Mouse (Mus musculus) ES-CJ7 (cell line): Measurements from ENCODE around the gene Cdkal1.
A peak's percentile ranks its signal among the peaks of the same experiment; 100 is the strongest.

Experiments used
- DNase-seq: peaks from one replicate; pipeline ENCODE4 v3.0.0; 2011; ENCODE audit warnings: low read depth, low spot score

Gene Cdkal1

DNA sequence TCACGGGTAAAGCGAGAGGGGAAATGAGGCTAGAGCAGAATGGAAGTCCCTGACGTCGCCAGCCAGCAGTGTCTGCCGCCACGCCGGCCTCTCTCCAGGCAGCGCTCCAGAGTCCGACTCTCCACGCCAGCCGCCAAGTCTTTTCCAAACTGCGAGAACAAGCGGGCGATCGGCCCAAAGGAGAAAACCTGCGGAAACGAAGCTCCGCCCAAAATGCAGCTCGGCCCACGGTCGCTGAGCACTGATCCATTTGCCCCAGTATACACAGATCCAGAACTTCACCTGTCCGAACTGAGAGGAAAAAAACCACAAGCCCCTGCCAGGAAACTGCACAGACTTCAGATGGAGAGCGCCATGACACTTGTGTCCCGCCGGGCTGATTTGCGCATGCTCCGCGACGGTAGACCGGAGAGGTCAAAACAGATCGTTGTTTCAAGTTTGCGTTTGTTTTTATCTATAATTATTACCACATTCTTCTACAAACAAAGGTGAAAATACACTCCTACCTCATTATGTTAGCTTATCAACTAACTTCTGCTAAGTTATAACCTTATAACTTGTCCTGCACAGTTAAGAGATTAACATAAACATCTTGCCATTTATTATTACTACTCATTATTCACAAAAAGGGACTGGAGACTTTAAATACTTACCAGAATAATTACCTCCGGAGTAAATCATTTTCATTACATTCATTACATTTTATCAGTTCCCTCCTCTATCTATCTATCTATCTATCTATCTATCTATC is at the start of gene Cdkal1:
TSS of gene Cdkal1 (minus strand) at position 394 of the 751 bp plus-strand sequence.
- DNase-seq: peak; percentile 90

DNA sequence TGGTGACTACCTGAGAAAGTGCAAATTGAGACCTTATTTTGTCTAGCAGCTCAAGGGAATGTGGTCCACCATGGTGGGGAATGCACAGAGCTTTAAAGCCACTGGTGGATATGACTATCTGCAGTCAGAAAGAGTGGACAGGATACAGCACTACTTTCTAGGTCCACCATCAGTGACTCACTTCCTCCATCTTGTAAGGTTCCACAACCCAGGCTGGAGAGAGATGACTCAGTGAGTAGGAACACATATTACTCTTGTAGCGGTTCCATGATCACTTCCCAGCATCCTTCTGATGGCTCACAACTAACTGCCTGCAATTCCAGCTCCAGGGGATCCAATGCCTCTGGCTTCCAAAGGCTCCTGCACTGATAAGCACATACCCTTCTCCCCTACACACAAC is 47.9 kb upstream of the Cdkal1 start:
- DNase-seq: no peak

DNA sequence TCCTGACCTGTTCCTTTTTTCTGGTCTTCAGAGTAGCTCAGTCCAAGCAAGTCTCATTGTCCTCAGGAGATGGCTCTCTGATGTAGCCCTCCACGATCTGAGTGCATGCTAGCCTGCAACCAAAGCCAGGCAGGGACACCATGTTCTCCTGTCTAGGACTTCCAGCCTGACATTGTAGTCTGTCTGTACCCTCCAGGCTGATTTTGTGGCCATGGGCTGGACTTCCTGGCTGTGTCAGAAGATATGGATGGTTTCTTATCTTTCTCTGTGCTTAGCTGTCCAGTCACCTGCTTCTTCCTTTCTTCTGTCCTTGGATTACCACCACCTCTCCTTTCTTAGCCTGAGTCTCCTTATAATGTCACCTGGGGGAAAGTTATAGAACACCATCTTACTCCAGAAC is 47.2 kb upstream of the Cdkal1 start:
- DNase-seq: no peak

DNA sequence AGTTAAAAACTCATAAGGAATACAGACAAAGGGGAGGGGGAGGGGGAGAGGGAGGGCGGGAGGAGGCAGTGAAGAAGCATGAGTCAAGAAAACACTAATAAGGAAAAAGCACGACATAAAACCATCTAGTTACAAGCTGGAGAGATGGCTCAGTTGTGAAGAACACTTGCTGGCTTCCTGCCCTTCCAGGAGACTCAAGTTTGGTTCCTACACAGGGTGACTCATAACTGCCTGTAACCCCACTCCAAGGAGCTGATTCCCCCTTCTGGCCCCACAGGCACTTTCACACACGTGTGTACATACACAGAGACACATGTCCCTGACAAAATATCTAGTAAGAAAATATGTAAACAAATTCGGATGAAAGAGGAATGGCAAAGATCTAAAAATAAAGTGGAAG is 46.2 kb upstream of the Cdkal1 start:
- DNase-seq: no peak

DNA sequence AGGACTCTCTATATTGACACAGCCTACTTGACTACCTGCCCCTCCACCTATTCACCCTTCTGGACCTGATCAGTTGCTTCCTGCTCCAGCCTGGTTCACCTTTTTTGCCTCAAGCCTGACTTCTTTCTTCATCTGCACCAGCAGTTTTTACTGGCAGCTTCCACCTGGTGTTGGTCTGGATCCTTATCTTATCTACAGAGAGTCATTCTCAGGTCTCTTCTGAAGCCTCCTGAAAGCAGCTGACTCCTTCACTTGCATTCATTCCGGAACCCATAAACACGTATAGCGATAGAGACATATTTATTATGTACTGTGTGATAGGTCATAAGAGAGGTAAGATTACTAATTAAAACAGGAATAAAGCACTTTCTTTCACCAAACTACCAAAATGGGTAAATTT is 11.3 kb upstream of the Cdkal1 start:
- DNase-seq: no peak

DNA sequence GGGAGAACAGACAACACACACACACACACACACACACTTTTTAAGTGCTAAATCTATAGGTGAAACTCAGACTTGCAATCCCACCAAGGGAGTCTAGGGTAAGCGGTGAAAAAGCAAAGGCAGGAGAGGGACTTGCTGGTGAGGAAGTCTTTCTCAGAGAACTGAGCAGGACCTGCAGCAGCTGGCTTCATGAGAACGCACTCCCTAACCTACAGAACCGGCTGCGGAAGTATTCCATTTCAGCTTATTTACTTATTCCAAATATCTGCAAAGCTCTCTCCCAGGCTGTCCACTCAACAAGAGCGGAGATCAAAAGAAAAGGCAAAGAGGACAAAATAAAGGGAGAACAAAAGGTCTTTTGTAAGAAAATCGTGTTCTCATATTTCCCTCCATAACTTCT is 8.9 kb upstream of the Cdkal1 start:
- no peak for DNase-seq

DNA sequence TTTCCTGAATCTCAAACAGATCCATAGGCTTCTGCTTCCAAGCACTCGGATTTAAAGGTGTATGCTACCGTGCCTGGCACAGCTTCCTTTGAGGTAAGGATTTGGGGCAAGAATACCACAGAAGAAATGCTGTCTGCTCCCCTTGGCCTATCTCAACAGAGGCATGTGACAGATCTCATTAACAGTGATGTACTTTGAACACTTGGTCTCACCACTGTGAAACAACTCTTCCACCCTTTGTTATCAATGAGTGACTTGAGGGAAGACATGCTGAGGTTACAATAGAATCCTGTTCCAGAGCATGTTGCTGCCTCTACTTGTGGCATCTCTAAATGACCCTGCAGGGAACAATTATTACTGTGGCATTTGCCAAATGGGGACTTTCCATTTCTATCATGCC is 4.6 kb upstream of the Cdkal1 start:
- DNase-seq: no peak

DNA sequence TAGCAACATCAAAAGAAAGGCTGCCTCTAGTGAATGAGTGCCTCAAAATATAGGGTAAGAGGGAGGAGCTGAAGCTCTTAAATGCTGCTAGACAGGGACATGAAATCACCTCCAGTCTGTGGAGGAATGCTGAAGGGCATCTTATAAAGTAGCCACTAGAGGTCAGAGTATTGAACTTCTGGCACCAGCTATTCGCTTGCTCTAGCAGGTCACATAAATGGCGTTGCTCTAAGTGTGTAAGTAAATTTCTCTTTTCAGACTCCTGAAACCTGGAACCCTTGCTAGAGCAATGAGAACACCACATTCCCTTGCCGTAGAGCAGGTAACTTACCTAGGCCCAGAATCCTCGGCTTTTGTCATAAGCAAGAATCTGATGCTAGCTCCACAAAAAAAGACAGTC is 2.0 kb upstream of the Cdkal1 start:
- peak; percentile 85 for DNase-seq

DNA sequence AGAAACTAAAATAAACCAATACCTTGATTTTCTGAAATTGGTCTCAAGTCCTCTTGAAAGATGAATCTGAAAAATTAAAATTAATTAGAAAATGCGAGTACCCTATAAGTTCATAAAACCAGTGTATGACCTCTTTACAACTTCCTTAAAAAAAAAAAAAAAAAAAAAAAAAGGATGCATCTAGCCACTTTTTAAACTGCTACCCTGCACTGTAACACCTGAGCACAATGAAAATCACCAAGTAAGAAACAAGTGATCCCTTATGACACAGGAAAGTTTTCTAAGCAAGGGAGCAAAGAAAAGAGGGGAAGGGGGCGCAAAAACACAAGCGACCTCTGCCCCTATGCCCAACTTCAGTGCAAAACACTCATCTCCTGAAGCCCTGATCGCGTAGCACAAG is 598 bp downstream of the Cdkal1 start:
- DNase-seq: no peak

DNA sequence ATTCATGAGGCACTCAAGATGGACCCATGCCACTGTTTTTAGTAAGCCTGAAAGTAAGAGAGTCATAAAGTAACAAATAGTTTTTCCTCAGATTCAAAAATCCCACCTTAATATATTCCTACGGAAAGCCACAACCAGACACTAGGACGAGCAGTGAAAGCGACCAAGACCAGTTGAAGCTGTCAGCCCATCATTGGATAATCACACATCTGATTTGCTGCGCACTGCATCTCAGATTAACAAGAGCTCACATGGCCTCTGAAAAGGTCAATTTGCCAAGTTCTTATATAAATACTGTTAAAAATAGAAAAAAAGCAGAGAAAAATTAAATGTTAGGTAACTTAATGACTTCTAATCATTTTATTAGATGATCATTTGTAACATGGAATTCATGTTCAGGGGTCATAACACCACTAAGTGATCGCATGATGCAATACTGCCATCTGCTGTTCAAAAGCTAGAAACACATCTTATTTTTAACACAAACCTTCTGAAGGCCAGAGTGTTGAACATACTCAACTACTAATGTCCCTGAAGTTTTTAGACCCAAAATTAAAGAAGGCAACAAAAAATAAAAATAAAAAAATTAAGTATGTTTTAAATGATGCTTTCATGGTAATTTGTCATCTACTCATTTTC is 16.9 kb downstream of the Cdkal1 start:
- DNase-seq: peak; percentile 51

DNA sequence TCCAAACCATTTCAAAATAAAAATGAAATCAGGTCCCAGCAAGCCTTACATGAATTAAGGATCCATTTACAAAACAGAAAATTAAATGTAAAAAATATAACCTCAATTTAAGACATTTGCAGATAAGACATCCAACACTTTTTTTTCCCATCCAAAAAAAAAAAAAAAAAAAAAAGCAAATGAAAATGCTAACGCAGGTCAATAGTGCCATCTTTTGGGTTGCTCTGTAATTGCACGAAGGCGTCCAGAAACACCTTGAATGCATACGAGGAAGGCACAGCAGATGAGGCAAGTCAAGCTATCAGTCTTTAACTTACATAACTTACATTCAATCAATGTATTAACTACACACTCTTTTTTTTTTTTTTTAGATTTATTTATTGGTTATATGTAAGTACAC is 20.3 kb downstream of the Cdkal1 start:
- peak; percentile 55 for DNase-seq

DNA sequence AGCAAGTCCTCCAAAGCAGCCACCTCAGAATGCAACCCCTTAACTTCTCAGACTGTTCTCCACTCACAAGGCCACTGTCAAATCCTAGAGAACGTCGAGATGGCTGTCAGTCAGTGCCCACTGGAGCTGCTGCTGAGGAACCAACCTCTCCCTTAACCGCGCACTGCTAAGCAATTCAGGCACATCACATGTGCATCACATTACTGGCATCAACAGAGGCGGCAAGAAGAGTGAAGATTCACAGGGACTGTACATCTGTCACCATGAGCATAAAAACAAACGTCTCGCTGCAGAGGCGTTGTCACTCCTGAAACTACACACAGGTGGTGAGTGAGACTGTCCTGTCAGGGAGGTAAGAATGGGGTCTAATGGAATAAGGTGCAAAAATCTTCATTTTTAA is 21.7 kb downstream of the Cdkal1 start:
- no peak for DNase-seq

DNA sequence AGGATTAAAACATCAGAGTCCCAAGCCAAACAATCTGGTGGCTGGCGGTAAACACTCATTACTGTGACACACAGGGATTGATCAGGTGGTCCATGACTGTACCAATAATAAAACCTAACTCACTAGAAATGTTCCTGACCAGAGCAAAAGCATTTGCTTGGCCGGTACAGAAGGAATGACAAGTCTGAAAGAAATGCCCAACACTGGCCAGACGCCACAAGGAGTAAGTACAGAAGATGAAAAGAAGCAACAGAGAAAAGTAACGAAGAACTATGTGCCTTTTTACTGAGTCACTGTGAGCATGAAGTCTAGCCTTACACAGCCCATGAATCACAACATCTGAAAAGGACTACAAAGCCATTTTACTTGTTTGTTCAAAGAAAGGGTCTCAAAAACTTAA is 24.3 kb downstream of the Cdkal1 start:
- no peak for DNase-seq

DNA sequence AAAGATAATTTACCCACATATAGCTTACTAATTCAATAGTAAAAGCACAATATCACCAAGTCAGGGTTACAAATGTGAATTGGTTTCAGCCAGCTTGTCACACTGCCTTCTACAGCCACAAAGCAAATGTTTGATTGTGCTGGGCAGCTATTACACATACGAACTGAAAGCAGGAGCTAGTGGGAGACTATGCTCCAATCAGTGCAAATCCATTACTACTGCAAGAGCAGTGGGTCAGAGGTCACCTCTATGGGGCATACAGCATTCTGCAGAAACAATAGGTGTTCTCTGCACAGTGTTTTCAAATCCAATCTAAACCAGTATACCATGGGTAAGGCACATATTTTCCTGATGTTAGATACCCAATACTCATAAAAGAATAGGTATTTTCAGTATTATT is 27.4 kb downstream of the Cdkal1 start:
- DNase-seq: no peak

DNA sequence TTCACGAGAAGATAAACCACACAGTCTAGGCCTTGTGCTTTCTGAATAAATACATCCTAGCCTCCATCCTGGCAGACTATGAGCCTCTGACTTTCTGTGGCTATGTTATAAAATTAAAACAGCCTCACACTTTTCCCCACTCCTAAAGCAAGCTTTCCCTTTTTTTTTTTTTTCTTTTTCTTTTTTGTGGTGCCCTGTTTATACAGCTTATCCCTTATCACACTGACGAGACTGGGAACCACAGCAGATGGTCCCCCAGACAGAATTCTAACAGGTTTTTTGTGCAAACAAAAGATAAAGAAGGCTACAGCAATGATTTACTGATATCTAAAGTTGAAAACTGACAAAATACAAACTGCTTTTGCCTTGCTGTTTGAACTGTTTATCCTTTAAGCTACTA is 29.0 kb downstream of the Cdkal1 start:
- DNase-seq: no peak

DNA sequence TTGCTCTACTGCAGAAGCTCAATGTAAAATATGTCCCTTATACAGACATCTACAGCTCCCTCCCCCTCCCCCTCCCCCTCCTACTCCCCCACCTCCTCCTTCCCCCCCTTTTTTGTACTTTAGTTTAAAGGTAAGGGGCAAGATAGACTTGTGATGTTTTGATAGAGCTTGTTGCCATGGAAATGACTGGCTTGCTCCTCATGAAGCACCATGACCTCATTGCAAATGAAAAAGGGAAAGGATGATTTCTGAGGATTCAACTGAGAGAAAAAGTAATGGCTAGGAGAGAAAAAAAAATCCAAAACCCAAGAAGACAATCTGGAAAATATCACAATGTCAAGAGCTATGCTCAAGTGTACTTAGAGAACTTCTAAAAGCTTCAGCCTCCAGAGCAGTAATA is 29.4 kb downstream of the Cdkal1 start:
- no peak for DNase-seq

DNA sequence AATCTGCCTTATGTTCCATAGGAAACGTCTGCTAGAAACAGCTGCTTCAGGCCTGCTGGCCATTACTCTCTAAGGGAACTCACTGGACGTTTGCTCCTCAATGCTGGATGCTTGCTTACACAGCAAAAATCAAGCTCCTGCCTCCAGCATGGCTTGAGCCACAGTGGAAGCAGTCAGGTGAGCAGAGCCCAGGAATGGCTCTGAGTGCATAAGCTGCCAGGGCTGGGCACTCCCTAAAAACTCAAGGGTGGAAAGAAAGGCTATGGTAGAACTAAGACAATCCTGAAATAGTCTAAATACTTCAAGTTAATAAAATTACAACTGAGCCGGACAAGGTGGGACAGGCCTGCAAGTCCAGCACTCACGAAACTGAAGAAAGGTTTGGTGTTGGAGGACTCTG is 30.7 kb downstream of the Cdkal1 start:
- no peak for DNase-seq

DNA sequence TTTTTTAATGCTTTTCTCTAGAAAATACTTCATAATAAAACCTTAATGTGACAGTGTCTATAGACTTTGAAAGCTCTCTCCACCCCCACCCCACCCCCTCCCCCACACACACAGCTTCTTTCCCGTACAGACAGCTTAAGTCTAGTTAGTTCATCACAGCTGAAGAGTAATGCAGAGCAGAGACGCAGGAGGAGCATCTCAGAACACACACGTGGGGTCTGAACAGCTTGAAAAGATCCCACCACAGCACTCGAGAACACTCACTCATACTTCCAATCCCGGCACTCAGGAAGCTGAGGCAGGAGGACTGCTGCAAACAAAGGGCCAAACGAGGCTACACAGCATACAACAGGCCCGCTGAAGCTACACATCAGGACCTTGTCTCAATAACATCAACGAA is 31.1 kb downstream of the Cdkal1 start:
- DNase-seq: no peak

DNA sequence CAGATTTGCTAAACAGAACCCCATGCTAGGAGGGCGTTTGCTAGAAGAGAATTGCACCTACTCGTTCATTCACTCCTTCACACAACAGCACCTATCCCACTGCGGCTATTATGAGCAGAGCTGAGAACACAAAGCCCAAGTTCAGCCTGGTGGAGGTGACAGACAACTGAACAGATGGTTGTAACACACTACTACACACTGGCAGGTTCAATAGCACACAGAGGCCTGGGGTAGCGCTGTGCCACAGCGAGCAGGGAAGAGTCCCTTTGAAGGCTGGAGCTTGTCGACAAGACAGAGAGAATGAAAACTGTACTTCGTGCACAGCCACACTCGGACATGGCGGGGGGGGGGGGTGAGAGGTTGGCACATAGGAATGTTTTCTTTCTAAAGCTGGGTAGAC is 31.6 kb downstream of the Cdkal1 start:
- DNase-seq: peak; percentile 19

DNA sequence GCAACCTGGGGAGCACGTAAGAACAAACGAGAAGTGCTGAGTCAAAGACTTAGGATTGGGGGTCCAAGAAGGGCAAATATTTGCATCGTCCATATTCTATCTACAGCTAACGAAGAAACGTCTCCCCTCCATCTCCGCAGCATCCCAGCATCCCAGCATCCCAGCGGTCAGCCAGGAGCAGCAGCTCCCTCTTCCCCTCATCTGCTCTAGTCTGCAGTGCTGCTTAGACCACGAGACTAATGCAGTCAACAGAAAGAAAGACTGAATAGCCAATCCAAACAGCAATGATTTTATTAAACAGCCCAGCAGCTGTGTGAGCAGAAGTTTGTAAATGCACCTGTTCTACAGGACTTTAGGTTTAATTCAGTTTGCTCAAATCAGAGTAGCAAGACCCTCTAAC is 32.0 kb downstream of the Cdkal1 start:
- no peak for DNase-seq

DNA sequence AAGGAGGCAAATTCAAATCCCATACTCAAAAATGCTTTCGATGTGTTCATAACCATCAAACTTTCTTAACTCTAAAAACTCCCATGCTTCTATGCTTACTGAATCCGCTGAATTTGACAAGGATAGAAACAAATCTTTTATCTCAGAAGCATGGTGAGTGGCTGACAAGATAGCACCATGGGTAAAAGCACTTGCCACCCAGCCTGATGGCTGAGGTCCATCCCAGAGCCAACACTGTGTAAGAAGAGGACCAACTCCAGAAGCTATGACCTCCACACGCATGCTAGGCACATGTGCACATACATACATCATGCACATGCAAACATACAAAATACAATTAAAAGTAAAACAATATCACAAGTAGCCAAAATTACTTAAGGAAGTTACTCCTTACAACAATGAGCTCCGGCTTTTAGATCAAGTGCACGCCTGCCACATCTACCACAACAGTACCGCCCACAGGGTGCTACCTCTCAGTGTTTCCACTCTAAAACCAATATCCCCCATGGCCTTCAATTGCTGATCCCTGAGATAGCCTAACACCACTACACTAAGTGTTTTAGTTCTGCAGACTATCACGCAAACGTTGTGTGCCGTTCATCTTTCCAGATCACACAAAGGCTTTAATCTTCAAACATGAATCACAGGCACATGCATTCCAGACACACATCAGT is 35.4 kb downstream of the Cdkal1 start:
- DNase-seq: no peak

DNA sequence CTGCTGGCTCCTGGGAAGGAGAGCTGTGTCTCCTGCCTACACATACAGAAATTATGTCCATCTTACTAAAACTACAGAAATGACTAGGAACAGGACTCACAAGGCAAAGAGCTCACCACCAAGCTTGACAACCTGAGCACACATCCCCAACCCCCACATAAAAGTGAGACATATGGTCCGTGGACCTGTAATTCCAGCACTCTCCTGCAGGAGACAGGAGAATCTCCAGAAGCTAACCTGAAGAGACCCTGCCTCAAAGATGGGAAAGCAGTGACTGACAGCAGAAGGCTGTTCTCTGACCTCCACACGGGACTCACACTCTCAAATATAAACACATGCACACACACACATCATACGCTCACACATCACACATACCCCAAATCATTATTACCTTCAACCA is 36.3 kb downstream of the Cdkal1 start:
- peak; percentile 38 for DNase-seq

DNA sequence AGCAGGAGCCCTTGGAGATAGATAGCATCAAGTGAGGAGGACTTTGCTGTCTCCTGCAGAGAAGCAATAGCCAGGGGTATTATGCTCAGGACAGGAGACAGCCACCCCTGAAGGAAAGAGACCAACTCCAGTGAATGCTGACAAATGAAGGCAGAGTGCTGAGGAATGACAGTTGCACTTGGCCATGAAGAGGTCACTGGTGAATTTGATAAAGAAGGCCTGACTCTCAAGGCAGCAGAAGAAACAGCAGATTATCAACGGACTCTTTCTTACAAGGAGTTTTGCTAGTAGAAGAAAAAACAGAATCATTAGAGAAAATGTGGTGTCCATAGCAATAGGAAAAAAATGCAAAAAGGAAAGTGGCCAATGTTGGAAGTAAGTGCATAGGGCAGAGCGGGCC is 37.2 kb downstream of the Cdkal1 start:
- DNase-seq: no peak
